In genomic region chr8:89210684-89211083, GRCm38 (mm10) we compare ENCODE assay signal across 19 mouse cellular contexts.
"Had no signal": no experiment of that assay in that cellular context is flagged by ENCODE, and none has a peak within 500 bp of the region (broad histone marks: within the 10 kb centered on the region; RNA-seq: fewer than 3 reads in every experiment).

No protein-coding gene starts in this region.

- H3K4me2 ChIP-seq: limb, embryonic 13.5 days; liver, embryonic 12.5 days; liver, embryonic 15.5 days; midbrain, embryonic 12.5 days; midbrain, embryonic 15.5 days had no signal

- H3K4me1 ChIP-seq: limb, embryonic 10.5 days; limb, embryonic 13.5 days; liver, embryonic 12.5 days; liver, embryonic 15.5 days; midbrain, embryonic 12.5 days; midbrain, embryonic 15.5 days had no signal

- H3K9me3 ChIP-seq: limb, embryonic 10.5 days; limb, embryonic 13.5 days; liver, embryonic 12.5 days; liver, embryonic 15.5 days; midbrain, embryonic 12.5 days; midbrain, embryonic 15.5 days had no signal

- DNase-seq: kidney, adult 2 months; kidney, postnatal 25 days; layer of hippocampus, adult 9-11 months; liver; lung, adult 18-20 months; lung, postnatal 4 days; thymus, adult 2 months; thymus, postnatal 14 days; thymus, postnatal 4 days had no signal

- H3K36me3 ChIP-seq: limb, embryonic 10.5 days; limb, embryonic 13.5 days; liver, embryonic 12.5 days; liver, embryonic 15.5 days; midbrain, embryonic 12.5 days; midbrain, embryonic 15.5 days had no signal

- ATAC-seq: inflammation-experienced regulatory T-cells, adult 6 months; liver, embryonic 12.5 days; midbrain, embryonic 15.5 days had no signal

- H3K27ac ChIP-seq: kidney, postnatal 0 days; layer of hippocampus, adult 2 months; limb, embryonic 10.5 days; limb, embryonic 13.5 days; liver, embryonic 12.5 days; liver, embryonic 15.5 days; midbrain, embryonic 12.5 days; midbrain, embryonic 15.5 days had no signal

- H3K27me3 ChIP-seq: limb, embryonic 13.5 days; liver, embryonic 12.5 days; liver, embryonic 15.5 days; midbrain, embryonic 12.5 days; midbrain, embryonic 15.5 days had no signal

- H3K4me3 ChIP-seq: layer of hippocampus, adult 2 months; limb, embryonic 10.5 days; limb, embryonic 13.5 days; liver, embryonic 12.5 days; liver, embryonic 15.5 days; midbrain, embryonic 12.5 days; midbrain, embryonic 15.5 days; myocyte had no signal

- H3K9ac ChIP-seq: limb, embryonic 13.5 days; liver, embryonic 12.5 days; liver, embryonic 15.5 days; midbrain, embryonic 12.5 days; midbrain, embryonic 15.5 days had no signal
